Mouse (Mus musculus): ENCODE results near the gene Ric8b.

The Ric8b gene

DNA sequence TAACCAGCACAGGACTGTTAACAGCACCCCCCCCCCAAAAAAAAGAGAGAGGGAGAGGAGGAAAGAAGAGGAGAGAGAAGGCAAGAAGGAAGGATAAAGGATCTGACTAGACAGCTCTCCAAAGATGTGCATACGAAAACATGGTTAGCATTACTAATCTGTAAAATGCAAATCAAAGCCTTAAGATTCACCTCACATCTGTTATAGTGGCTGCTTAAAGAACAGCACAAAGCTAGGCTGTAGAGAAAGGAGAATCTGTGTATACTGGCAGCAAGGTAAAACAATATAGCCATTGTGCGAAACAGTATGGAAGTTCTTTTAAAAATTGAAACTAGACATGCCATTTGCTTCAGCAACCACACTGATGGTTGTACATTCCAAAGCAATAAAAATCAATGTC lies 49.1 kb downstream of the Ric8b start:
- DNase-seq = no peak

- DNase-seq = peak; percentile 37
Observed at GRCm38 (mm10) chr10:84967645-84968044, 50.2 kb downstream of the Ric8b start.

DNA sequence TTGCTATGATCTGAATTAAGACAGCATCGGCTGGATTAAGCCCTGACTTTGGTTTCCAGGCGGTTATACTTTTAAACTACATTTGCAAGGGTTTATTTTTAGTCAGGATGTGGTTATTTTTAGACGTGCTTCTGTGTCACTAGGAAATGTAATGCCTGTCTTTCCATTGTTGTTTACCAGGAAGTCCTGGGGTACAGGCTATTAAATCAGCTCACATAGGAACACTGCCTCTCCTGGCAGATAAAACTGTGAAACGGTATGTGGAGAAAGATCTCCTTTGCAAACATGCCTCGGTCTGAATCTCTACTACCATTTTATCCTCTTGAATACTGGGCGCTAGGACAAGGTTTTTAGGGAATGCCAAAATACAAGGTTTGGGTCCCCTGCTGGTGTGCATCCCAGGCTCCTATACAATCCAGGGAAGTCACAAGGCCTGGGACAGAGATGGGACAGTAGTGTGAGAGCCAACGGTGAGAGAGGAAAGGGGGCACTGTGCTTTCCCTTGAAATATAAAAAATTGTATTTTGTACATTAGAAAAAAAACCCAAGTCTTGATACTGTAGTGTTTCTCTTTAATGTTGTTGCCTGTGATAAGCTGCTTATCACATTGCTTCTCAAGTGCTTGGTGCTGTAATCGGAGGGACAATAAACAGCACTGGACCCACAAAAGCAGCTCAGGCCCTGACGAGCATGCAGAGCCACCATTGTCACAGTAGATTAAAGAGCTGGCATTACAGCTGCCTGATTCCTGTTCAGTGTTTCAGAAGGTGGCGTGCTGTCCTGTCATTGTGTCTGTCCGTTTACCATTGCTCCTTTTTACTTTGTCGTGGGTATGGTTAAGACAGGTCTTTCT lies 51.7 kb downstream of the Ric8b start:
- DNase-seq = no peak

GRCm38 (mm10) chr10:84975264-84975663 lies 57.8 kb downstream of the Ric8b start:
- no peak for DNase-seq

DNA sequence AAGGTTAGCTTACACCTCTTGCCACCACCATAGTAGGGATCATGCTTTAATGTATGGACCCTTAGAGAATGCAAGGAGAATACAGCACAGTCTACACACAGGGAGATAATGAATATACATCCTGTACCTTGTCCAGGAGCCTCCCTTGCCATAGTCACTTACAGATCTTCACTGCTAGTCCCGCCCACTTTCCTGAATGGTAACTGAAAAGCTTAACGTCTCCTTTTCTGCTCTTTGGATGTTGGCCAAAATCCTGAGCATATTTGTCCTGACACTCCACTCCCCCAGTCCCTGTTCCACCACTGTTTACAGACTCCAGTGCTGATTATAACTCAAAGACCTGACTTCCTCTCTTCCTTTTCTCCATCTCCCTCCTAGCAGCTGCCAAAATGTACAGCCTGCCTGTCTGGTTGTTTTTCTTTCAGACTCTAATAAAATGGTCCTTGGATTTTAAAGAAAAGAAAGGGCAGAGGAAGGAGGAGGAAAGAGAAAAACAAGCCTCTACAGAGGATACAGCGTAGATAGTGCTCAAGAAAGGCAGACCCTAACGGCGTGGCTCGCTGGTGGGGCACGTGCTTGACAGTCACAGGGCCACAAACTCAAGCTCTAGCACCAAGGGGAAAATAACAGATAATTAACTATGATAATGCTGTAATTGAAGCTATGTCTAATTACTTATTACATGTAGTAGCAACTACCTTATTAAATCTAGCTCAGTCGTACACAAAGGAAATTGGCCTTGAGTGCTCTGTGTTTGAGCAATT lies 59.4 kb downstream of the Ric8b start:
- peak; percentile 17 for DNase-seq

- DNase-seq = no peak
Observed at GRCm38 (mm10) chr10:84980291-84980690, 62.9 kb downstream of the Ric8b start.

- DNase-seq = no peak
Observed at GRCm38 (mm10) chr10:84981441-84981840, 64.0 kb downstream of the Ric8b start.

DNA sequence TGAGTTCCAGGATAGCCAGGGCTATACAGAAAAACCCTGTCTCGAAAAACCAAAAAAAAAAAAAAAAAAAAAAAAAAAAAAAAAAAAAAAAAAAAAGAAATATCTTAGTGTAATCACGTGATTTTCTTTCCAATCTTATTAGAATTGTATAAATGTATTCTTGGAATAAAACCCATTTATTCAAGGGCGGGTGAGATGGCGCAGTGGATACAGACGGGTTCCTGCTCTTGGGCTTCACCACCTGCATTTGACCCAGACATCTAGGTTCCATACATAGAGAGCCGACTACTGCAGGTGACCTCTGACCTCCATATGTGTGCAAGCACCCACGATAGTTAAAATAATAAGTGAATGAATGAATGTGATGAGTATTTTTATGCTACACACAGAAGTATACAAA lies 65.3 kb downstream of the Ric8b start:
- DNase-seq = no peak

DNA sequence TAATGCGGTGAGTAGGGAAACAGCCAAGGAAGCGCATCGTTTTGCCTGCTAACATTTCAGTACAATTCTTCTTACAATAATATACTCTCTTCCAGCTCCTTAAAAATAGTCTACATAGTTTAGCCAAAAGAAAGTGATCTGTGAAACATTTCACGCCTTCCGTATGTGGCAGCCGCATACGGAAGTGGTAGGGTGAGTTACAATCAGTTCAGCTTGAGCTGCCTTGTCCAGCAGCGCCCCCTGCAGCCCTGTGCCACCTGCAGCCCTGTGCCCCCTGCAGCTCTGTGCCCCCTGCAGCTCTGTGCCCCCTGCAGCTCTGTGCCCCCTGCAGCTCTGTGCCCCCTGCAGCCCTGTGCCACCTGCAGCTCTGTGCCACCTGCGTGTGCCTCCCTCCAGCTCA lies 68.5 kb downstream of the Ric8b start:
- DNase-seq = peak; percentile 69

GRCm38 (mm10) chr10:84987666-84988065 lies 70.2 kb downstream of the Ric8b start:
- no peak for DNase-seq

DNA sequence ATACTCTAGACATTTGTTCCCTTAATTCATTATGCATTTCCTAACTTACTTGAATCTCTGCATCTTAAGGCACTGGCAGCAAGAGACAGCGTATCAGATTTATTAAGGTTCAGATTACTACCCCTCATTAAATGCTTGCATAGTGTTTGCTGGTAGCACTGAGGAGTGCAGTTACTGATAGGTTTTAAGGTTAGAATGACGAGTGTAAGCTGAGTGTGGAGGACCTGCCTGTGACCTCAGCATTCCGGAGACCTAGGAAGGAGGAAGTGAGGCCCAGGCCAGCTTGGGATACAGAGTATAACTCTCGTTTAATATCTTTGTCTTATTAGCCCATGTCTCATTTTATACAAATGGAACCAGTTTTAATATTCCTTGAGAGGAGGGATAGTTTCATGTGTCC lies 71.2 kb downstream of the Ric8b start:
- DNase-seq = no peak

GRCm38 (mm10) chr10:84994346-84994745 lies 76.9 kb downstream of the Ric8b start:
- DNase-seq = no peak

- DNase-seq = no peak
Observed at GRCm38 (mm10) chr10:84994971-84995370, 77.6 kb downstream of the Ric8b start.

DNA sequence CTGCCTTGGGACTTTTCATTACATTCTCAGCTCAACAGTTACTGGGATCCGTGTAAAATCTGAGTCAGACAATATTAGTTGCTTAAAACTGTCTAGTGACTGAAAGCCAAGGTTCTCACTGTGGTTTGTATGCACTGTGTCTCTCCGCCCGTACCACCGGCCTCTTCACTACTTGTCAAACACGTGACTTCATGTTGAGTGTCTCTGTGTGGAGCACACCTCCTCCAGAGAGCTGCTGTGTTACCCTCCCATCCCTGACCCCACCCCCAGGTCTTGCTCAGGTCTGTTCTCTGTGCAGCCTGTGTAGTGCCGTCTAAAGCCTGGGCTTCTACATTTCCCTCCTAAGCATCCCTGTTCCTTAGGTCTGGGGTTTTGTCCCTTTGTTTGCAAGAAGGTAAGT lies 79.0 kb downstream of the Ric8b start:
- no peak for DNase-seq

DNA sequence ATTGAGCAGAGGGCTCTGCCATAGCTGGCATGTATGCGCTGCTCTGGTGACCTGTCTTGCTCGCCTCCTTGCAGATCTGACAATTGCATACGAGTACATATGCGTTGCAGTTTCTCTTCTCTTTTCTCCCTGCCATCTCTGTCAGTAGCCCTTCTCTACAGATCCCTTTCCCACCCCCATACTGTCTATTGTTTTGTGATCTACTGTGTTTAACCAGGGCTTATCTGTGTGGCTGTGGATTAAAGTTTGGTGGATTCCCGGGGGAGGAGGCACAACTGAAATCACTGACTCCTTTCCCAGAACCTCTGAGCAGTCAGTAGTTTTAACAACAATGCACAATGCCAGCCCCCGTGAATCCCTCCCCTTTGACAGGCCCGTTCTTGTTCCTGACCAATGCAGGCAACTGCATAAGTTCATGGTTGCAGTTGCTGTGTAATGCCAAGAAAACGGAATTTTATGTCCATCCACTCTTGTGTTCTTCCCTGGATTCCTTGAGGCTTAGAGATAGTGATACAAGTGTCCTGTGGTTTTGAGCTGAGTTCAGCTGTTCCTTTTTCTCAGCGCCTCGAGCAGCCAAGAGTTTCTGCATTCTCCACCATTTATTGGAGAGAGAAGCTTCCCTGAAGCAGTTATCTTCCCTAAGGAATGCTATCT lies 80.3 kb downstream of the Ric8b start:
- no peak for DNase-seq

DNA sequence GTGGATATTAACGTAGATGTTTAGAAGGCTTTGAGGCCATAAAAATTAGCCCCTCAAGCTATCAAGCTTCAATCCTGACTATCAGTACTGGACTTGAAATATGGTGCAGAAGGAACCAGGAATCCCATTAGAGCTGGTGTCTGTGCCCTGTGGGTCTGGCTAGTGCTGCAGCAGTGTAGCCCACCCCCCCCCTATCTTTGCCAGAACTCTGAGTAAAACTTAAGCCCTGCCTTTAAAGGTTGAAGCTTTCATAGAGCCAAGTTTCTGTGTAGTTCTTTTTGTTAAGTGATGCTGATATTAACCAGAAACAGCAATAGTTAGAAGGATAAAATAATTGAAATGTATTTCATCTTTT lies 80.8 kb downstream of the Ric8b start:
- DNase-seq = no peak

DNA sequence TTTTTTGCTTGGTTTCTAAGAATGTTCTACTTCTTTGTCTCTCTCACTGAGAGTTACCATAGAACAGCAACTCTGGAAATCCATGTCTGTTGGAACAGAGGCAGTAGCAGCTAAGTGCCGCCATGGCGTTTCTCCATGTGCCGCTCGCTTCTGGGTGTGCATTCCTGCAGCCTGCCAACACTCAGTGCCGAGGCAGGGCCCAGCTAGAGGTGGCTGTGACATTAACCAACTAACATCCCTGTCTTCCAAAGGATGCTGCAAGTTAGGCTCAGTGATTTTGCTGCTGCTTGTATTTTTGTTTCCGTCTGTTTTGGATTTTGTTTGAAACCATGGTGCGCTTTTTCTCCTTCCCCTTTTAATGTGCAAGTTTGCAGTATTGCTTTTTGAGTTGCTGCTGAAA lies 84.5 kb downstream of the Ric8b start:
- DNase-seq = peak; percentile 12

DNA sequence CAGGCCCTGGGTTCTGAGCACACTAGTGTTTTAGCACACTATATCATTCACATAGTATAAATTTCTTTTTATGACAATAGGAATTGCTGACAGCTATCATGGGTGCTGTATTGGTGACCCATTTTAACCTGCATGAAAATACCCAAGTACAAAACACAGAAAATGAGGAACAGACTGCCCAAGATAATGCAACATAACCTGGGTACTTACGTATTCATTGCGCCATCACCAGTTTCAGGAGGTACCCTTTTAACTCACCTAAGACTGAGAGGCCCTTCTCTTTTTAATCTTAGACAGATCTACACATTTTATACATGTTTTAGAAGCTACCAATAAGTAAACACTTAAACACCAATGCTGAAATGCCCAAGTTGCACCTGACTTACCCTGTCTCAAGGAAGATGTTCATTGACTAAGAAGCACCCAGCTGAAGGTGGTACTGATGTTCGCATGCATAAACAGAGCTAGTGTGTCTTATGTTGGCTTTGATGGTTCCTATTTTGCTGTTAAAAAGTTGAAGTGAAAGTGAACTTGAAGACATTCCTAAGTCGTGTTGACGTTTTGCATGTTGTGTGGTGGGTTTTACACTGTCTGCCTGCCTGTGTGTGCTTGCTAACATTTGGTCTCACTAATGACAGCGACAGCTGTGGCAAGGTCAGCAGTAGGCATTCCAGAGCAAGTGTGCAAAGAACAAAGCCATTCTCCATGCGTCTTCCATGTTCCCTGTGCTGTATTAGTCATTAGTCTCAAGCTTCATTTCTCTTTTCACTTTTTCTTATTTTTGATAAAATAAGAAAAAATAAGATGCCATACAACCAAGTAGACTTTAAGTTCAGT lies 86.0 kb downstream of the Ric8b start:
- DNase-seq = no peak

GRCm38 (mm10) chr10:85006573-85007310 lies 89.3 kb downstream of the Ric8b start:
- no peak for DNase-seq

- no peak for DNase-seq
Observed at GRCm38 (mm10) chr10:85007861-85008840, 90.7 kb downstream of the Ric8b start.

DNA sequence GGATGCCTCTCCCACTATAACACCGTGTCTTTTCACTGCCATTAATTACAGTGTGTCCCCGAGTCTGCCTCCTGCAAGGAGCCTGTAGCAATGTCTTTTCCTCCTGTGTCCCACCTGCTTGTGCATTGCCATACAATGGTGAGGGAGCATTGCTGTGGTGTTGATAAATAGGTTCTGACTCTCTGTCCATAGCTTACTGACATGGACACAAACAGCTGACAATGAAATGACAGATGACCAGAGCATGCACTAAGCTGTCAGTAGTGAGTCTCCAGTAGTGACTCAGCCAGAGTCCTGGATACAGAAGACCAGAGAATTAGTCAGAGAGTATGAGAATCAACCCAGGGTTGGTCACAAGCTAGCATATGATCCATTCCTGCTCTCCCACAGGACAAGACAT lies 93.7 kb downstream of the Ric8b start:
- DNase-seq = no peak

Measured in lung, postnatal 14 days (tissue).